Mouse (Mus musculus): Measurements from ENCODE around the gene Erc2. TPM values are rescaled to one million over a fixed set of nuclear protein-coding genes. Genes with fewer than 3 reads are reported as not detected.

Erc2 gene
- polyA plus RNA-seq, 1 experiment from 2014 or later, result 36.0 TPM

DNA sequence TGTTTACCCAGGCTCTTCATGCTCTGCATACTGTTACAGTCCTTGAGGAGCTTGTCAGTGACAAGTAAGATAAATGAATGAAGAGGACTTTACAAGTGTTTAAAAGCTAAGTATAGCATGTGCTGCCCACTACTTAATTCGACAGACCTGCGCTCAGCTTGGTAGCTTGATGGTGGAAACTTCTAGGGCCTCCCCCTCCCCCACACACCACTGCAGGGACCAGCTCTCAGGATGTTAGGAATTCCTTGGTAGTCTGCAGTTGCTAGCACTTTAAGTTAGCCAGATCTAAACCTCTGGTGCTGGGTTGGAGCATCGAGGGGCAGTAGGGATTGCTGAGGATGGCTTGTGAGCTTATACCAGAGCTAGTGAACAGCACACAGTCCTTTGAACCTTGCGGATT, 672.9 kb downstream of the Erc2 start:
- no peak overlapping the region for H3K27ac ChIP-seq (replicated peaks)
- no peak overlapping the region for H3K9ac ChIP-seq (replicated peaks)
- H3K4me3 ChIP-seq, result no peak overlapping the region
- H3K9me3 ChIP-seq, result no peaks in the 10 kb centered on the region
- no peaks in the 10 kb centered on the region for H3K4me1 ChIP-seq
- no peaks in the 10 kb centered on the region for H3K36me3 ChIP-seq
- ATAC-seq (ENCODE audit: low FRiP score, low read depth), result no peak
- H3K4me2 ChIP-seq (replicated peaks), result no peak overlapping the region
- peaks cover 12% of the 10 kb centered on the region for H3K27me3 ChIP-seq
- WGBS, result 81% methylated on average over 4 of the region's 4 CpGs

DNA sequence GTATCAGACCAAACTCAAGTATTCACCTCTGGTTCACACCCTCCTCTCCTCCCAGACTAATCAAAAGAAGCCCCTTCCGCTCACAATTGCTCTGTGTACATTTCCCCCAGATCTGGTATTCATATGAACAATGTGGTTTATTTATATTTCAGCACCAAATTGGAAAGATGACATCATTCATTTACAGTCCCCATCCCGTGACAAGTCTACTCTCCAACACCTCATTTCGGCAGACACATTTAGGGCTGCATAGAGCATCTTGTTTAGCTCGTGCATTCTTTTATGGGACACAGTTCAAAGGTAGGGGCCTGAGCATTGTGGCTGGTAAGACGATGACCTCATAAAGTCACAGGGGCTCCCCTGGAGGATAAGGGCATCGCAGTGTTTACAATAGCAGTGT, 677.9 kb downstream of the Erc2 start:
- Histone ChIP-seq H3K4me1 (no peaks in the 10 kb centered on the region), H3K4me3 (no peak overlapping the region), H3K36me3 (no peaks in the 10 kb centered on the region), H3K27ac (replicated peaks) (no peak overlapping the region), H3K27me3 (peaks cover 13% of the 10 kb centered on the region), H3K9ac (replicated peaks) (no peak overlapping the region), H3K4me2 (replicated peaks) (no peak overlapping the region), H3K9me3 (no peaks in the 10 kb centered on the region)
- no peak for ATAC-seq (ENCODE audit: low FRiP score, low read depth)
- 78% methylated on average over 6 of the region's 6 CpGs for WGBS

DNA sequence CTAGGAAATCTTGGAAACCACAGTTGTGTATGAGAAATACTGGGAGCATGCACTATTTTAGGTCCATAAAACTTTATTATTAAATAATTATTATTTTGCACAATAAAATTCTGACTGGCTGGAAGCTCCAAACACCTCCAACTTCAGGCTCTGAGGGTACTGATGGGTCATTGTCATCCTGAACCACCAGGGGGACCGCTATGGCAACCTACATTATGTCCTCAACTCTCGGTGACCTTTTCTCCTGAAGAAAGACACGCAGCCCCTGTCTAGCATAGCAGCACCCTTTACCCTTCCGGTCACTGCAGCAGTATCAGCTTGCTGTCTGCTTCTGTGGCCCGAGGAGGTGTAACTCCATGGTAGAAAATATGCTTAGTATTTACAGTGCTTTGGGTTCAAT, 679.0 kb downstream of the Erc2 start:
- WGBS, result 55% methylated on average over 5 of the region's 5 CpGs
- no peak overlapping the region for H3K4me2 ChIP-seq (replicated peaks)

DNA sequence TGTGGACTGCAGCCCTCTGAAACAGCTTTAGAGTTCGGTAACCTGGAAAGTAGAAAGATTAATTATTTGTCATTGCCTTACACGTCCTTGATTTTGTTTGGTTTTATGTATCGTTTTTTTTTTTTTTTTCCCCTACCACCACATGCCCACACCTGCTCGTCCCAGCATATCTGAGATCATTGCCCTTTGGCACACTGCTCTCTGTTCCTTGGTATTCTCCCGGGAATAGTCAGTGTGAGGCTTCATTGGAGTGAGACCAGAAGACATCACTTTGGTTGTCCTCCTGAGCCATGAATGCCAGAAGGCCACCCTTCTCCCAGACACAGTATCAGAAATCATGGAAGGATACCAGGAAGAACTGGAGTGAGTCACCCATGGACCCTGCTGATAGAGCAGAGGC, 681.9 kb downstream of the Erc2 start:
- no peaks in the 10 kb centered on the region for H3K9me3 ChIP-seq
- no peak overlapping the region for H3K27ac ChIP-seq (replicated peaks)
- H3K9ac ChIP-seq (replicated peaks), result no peak overlapping the region
- H3K4me1 ChIP-seq, result no peaks in the 10 kb centered on the region
- no peaks in the 10 kb centered on the region for H3K36me3 ChIP-seq
- no peak overlapping the region for H3K4me2 ChIP-seq (replicated peaks)
- 89% methylated on average over 5 of the region's 5 CpGs for WGBS
- peaks cover 9% of the 10 kb centered on the region; the same call in 1 of the 2 replicates for H3K27me3 ChIP-seq
- ATAC-seq (ENCODE audit: low FRiP score, low read depth), result no peak
- no peak overlapping the region for H3K4me3 ChIP-seq

More for the DNA sequence above, 679.0 kb downstream of the Erc2 start:
- Histone ChIP-seq H3K9ac (replicated peaks) (no peak overlapping the region), H3K27ac (replicated peaks) (no peak overlapping the region), H3K4me3 (no peak overlapping the region), H3K9me3 (no peaks in the 10 kb centered on the region), H3K4me1 (no peaks in the 10 kb centered on the region), H3K27me3 (peaks cover 11% of the 10 kb centered on the region; the same call in 1 of the 2 replicates), H3K36me3 (no peaks in the 10 kb centered on the region)
- ATAC-seq (ENCODE audit: low FRiP score, low read depth), result no peak

DNA sequence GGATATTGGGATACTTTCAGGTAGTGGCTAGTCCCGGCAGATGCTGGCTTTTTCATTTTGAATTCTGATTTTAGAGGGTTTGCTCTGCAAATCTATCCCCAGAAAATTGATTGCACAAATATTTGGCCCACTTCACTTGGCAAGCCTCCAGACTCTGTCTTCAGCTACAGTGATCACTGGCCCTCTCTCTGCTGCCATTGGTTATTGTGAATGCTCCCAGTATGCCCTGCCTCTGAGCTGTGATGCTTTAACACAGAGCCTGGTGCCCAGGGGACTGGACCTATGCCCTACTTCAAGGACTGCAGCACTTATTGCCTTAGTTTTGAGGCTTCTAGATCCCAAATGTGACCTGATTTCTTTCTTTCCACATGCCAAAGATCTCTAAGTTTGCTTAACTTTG, 686.4 kb downstream of the Erc2 start:
- H3K36me3 ChIP-seq, result no peaks in the 10 kb centered on the region
- H3K27me3 ChIP-seq, result peaks cover 23% of the 10 kb centered on the region
- no peak overlapping the region for H3K4me2 ChIP-seq (replicated peaks)
- WGBS, result 81% methylated on average over 1 of the region's 1 CpGs
- H3K4me1 ChIP-seq, result no peaks in the 10 kb centered on the region
- H3K4me3 ChIP-seq, result no peak overlapping the region
- H3K9ac ChIP-seq (replicated peaks), result no peak overlapping the region
- H3K27ac ChIP-seq (replicated peaks), result no peak overlapping the region
- no peaks in the 10 kb centered on the region for H3K9me3 ChIP-seq
- no peak for ATAC-seq (ENCODE audit: low FRiP score, low read depth)

DNA sequence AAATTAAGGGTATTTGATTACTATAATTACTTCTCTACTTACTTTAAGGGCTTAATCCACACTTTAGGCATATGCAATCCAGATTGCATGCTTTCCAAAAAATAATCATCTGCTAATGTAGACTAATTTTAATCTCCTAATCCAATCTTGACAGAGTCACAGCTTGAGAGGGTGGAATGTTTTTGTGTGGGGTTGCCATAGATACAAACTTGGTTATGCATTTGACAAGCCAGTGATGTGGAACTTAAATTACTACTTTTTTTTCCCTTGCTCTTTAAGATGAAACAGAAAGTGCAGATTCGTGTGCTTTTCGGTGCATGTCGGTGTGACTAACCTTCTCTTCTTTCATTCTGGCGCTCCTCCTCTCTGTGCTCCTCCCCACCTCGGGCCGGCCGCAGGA, 694.6 kb downstream of the Erc2 start:
- H3K27ac ChIP-seq (replicated peaks), result no peak overlapping the region
- H3K9ac ChIP-seq (replicated peaks), result no peak overlapping the region
- no peak overlapping the region for H3K4me2 ChIP-seq (replicated peaks)
- H3K36me3 ChIP-seq, result no peaks in the 10 kb centered on the region
- peaks cover 39% of the 10 kb centered on the region for H3K27me3 ChIP-seq
- no peaks in the 10 kb centered on the region for H3K4me1 ChIP-seq
- no peak overlapping the region for H3K4me3 ChIP-seq
- ATAC-seq (ENCODE audit: low FRiP score, low read depth), result no peak
- no peaks in the 10 kb centered on the region for H3K9me3 ChIP-seq
- 51% methylated on average over 7 of the region's 7 CpGs for WGBS

DNA sequence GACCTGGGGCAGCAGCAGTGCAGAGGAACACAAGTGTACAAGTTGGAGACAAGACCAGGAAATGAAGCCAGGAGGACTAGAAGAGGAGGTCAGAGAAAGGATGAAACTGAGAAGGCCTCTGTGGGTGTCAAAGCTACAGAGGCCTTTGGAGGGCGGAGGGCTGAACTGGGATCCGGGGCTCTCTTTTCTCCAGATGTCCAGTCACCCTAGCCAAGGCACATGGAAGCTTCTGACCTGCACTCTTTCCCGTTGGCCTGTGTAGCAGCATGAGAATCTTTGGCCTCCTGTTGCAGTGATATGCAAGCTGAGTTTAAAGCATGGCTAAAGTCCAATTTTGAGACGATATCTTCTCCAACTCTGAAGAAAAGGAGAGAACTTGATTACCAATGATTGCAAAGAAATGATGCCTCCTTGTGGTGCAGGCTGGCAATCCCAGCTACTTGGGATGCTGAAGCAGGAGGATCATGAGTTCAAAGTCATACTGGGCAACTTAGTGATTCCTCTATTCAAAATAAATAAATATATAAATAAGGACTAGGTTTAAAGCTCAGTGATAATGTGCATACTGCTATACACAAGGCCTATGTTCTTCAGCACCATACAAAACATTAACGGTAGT, 699.8 kb downstream of the Erc2 start:
- WGBS, result 93% methylated on average over 5 of the region's 5 CpGs
- H3K9ac ChIP-seq (replicated peaks), result no peak overlapping the region
- no peak for ATAC-seq (ENCODE audit: low FRiP score, low read depth)

DNA sequence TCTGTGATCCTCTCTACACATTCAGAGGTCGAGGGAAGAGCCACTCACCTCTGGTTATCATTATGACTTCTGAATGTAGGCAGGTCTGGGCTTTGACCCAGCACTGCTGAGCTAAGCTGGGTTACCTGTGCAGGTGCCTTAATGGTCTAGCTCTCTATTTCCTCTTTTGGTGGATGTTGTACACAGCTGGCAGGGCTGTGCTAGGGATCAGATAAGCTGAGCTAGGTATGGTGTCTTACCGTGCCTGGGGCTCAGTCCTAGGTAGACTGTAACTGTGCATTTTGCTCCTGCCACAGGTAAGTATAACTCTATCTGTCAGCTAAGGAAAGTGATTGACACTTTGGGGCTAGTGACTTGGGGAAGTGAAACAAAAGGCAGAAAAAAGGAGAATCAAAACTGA, 701.0 kb downstream of the Erc2 start:
- no peaks in the 10 kb centered on the region for H3K9me3 ChIP-seq
- H3K4me2 ChIP-seq (replicated peaks), result no peak overlapping the region
- peaks cover 60% of the 10 kb centered on the region for H3K27me3 ChIP-seq
- 80% methylated on average over 2 of the region's 2 CpGs for WGBS
- ATAC-seq (ENCODE audit: low FRiP score, low read depth), result no peak
- no peak overlapping the region for H3K4me3 ChIP-seq
- H3K4me1 ChIP-seq, result no peaks in the 10 kb centered on the region
- no peaks in the 10 kb centered on the region for H3K36me3 ChIP-seq
- H3K27ac ChIP-seq (replicated peaks), result no peak overlapping the region
- H3K9ac ChIP-seq (replicated peaks), result no peak overlapping the region

More for the DNA sequence above, 699.8 kb downstream of the Erc2 start:
- H3K9me3 ChIP-seq, result no peaks in the 10 kb centered on the region
- H3K4me2 ChIP-seq (replicated peaks), result no peak overlapping the region
- H3K4me1 ChIP-seq, result no peaks in the 10 kb centered on the region
- H3K36me3 ChIP-seq, result no peaks in the 10 kb centered on the region
- H3K4me3 ChIP-seq, result no peak overlapping the region
- no peak overlapping the region for H3K27ac ChIP-seq (replicated peaks)
- H3K27me3 ChIP-seq, result peaks cover 48% of the 10 kb centered on the region

DNA sequence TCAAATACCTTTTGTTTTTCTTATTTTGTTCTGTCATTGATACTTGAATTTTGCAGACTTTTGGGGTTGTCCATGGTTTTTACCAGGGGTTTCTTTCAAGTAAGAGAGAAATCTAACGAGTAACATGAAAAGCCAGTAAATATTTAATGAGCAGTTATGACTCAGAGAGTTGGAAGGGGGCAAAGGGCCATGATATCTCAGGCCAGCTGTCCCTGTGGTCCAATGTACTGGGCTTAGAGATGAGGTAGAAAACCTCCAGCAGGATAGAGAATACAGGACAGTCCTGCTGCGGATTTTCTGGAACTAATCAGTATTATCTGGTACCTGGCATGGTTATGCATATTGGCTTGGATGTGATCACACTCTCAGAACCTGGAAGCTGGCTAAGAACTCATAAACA, 701.5 kb downstream of the Erc2 start:
- no peak overlapping the region for H3K27ac ChIP-seq (replicated peaks)
- no peak overlapping the region for H3K4me2 ChIP-seq (replicated peaks)
- H3K27me3 ChIP-seq, result peaks cover 55% of the 10 kb centered on the region
- no peak overlapping the region for H3K9ac ChIP-seq (replicated peaks)
- no peak overlapping the region for H3K4me3 ChIP-seq
- H3K9me3 ChIP-seq, result no peaks in the 10 kb centered on the region
- no peak for ATAC-seq (ENCODE audit: low FRiP score, low read depth)
- H3K36me3 ChIP-seq, result no peaks in the 10 kb centered on the region
- 85% methylated on average over 2 of the region's 2 CpGs for WGBS
- H3K4me1 ChIP-seq, result no peaks in the 10 kb centered on the region

DNA sequence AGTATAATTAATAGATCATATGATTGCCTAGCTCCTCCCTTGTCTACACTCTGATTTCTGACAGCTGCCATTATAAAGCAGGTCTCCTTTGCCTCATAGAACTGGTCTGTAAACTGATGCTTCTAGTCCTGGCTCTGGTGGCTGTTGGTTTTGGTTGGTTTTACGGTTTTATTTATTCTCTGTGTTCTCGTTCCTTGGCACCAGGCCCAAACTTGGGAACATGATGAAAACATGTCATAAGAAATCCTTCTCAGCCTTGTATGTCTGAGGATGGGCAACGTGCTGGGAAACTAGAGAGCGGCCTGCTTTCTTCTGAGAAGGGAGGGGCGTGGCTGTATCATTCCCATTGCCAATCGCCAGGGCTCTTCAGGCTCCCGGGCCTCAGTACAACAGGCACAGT, 704.2 kb downstream of the Erc2 start:
- Histone ChIP-seq H3K27ac (replicated peaks) (no peak overlapping the region), H3K4me2 (replicated peaks) (no peak overlapping the region), H3K4me1 (no peaks in the 10 kb centered on the region), H3K9ac (replicated peaks) (no peak overlapping the region), H3K9me3 (no peaks in the 10 kb centered on the region), H3K4me3 (no peak overlapping the region), H3K36me3 (no peaks in the 10 kb centered on the region), H3K27me3 (peaks cover 64% of the 10 kb centered on the region)
- 84% methylated on average over 7 of the region's 7 CpGs for WGBS
- no peak for ATAC-seq (ENCODE audit: low FRiP score, low read depth)

DNA sequence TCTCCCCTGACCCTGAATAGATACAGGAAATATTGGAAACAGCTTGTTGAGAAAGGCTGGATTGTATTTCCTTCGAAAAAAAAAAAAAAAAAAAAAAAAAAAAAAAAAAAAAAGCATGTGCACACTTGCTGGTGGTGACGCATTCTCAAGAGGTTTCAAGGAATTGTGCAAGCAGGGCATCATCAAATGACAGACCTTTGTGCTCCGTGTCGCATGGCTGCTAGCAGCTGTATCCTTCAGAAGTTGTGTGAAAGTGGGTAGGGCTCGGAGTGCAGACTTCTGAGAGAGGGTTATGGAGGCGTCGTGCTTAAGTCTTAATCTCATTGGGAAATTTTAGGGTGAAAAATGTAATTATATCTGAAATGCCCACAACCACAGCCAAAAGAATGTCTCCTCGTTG, 706.3 kb downstream of the Erc2 start:
- no peak overlapping the region for H3K9ac ChIP-seq (replicated peaks)
- no peak overlapping the region for H3K4me3 ChIP-seq
- H3K4me1 ChIP-seq, result peaks cover 9% of the 10 kb centered on the region; the same call in 1 of the 2 replicates
- H3K27ac ChIP-seq (replicated peaks), result no peak overlapping the region
- H3K4me2 ChIP-seq (replicated peaks), result no peak overlapping the region
- H3K36me3 ChIP-seq, result no peaks in the 10 kb centered on the region
- ATAC-seq (ENCODE audit: low FRiP score, low read depth), result no peak
- 13% methylated on average over 8 of the region's 8 CpGs for WGBS
- H3K27me3 ChIP-seq, result peaks cover 83% of the 10 kb centered on the region
- no peaks in the 10 kb centered on the region for H3K9me3 ChIP-seq

DNA sequence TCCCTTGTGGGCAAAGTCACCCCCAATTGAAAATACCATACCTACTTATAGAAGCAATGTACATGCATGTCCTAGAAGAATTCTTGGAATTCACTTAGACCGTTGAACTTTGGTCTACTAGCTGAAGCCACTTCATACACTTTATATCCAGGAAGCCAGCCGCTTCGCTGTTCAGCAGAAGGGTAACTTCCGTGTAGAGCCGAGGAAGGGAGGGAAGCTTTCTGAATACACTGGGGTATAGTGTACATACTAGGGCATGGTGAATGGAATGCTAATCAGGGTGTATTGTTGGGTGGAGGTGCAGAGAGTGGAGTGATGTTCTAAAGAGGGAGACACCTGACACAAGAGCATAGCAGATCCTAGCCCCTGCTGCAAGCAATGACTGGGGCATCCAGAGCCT, 708.9 kb downstream of the Erc2 start:
- H3K4me1 ChIP-seq, result peaks cover 15% of the 10 kb centered on the region; the same call in 1 of the 2 replicates
- no peaks in the 10 kb centered on the region for H3K36me3 ChIP-seq
- WGBS, result 81% methylated on average over 5 of the region's 5 CpGs

DNA sequence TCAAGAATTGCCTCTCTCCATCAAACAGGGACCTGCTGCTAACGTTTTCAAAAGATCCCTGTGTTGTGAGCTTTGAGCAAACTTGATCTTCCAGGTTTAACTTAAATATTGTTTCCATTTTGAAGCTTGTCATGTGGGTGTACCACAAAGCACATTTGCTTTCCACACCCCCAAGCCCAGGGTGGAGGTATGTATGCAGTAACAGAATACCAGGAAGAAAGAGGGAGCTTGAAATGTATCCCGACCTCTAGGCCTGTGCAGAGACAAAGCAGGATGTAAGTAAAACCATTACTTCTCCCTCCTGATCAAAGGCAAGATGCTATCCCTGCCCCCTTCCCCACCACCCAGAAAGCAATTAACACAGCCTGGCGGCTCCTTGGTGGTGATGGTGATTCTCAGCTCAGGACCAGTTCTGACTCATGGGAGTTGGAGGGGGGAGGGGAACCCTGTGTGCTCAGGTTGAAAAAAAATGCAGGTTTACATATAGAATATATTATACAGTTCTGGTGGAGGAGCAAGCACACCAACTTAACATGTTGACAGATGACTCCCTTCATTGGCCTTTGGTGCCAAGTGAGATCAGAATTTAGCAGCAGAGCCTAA, 710.2 kb downstream of the Erc2 start:
- ATAC-seq (ENCODE audit: low FRiP score, low read depth), result no peak
- Histone ChIP-seq H3K27me3 (peaks cover 52% of the 10 kb centered on the region), H3K4me2 (replicated peaks) (no peak overlapping the region)

More for the DNA sequence above, 708.9 kb downstream of the Erc2 start:
- no peak for ATAC-seq (ENCODE audit: low FRiP score, low read depth)
- Histone ChIP-seq H3K9me3 (no peaks in the 10 kb centered on the region), H3K4me2 (replicated peaks) (no peak overlapping the region), H3K4me3 (no peak overlapping the region), H3K27me3 (peaks cover 65% of the 10 kb centered on the region), H3K27ac (replicated peaks) (no peak overlapping the region), H3K9ac (replicated peaks) (no peak overlapping the region)

More for the DNA sequence above, 710.2 kb downstream of the Erc2 start:
- Histone ChIP-seq H3K36me3 (no peaks in the 10 kb centered on the region), H3K27ac (replicated peaks) (no peak overlapping the region), H3K4me1 (peaks cover 15% of the 10 kb centered on the region; the same call in 1 of the 2 replicates), H3K9me3 (no peaks in the 10 kb centered on the region), H3K4me3 (no peak overlapping the region), H3K9ac (replicated peaks) (no peak overlapping the region)
- 41% methylated on average over 3 of the region's 3 CpGs for WGBS

All from midbrain, embryonic 12.5 days (tissue).